Mouse (Mus musculus) midbrain, embryonic 11.5 days (tissue): ENCODE data around the gene Micu1. TPM values are rescaled to one million over a fixed set of nuclear protein-coding genes. Genes with fewer than 3 reads are reported as not detected.
"Not testable (repeated sequence)": the region's sequence is repeated elsewhere in the genome, so short reads cannot be mapped to it uniquely, and the experiment has no call there.

Experiments used
- ATAC-seq: fragments of 200-750 bp; cut with Nextera tagmentation; 2 replicates; pipeline ENCODE4 v1.8.0; 2017; ENCODE audit warnings: moderate TSS enrichment, moderate library complexity; ENCODE audit not compliant: low FRiP score
- DNase-seq: peaks from one replicate; pipeline ENCODE4 v3.0.0; 2015; ENCODE audit warnings: low spot score; ENCODE audit errors: missing footprints
- H3K27ac ChIP-seq: fragments of 300-500 bp; sonication (generic); 2 replicates; pipeline ENCODE4 v1.5.1; 2014; ENCODE audit warnings: low read depth, low read length
- H3K27me3 ChIP-seq: fragments of 300-500 bp; sonication (generic); 2 replicates; pipeline ENCODE4 v1.6.1; 2014; ENCODE audit warnings: mild to moderate bottlenecking, low read length, moderate library complexity, mixed read lengths; ENCODE audit not compliant: control insufficient read depth, insufficient read depth
- H3K36me3 ChIP-seq: fragments of 300-500 bp; sonication (generic); 2 replicates; pipeline ENCODE4 v1.6.1; 2014; ENCODE audit warnings: mild to moderate bottlenecking, low read length, moderate library complexity, mixed read lengths; ENCODE audit not compliant: control insufficient read depth, insufficient read depth
- H3K4me1 ChIP-seq: fragments of 300-500 bp; sonication (generic); 2 replicates; pipeline ENCODE4 v1.6.1; 2014; ENCODE audit warnings: low read length; ENCODE audit not compliant: control insufficient read depth, insufficient read depth
- H3K4me2 ChIP-seq: fragments of 300-500 bp; sonication (generic); 2 replicates; pipeline ENCODE4 v1.6.1; 2014; ENCODE audit warnings: mild to moderate bottlenecking, moderate library complexity
- H3K4me3 ChIP-seq: fragments of 300-500 bp; sonication (generic); 2 replicates; pipeline ENCODE4 v1.5.1; 2014; ENCODE audit warnings: low read depth, low read length
- H3K9ac ChIP-seq: fragments of 300-500 bp; sonication (generic); 2 replicates; pipeline ENCODE4 v1.6.1; 2014; ENCODE audit warnings: low read length
- H3K9me3 ChIP-seq: fragments of 300-500 bp; sonication (generic); 2 replicates; pipeline ENCODE4 v1.6.1; 2016; ENCODE audit warnings: low read length; ENCODE audit not compliant: control insufficient read depth
- WGBS: fragments of 180-500 bp; shearing (Covaris S2); extraction: QIAGEN DNeasy Blood & Tissue Kit; methylation state at CpG from one replicate; pipeline ENCODE4 v1.1.7; 2014; 5-methylcytosine and 5-hydroxymethylcytosine counted together
- polyA plus RNA-seq: library from polyadenylated mRNA; unstranded; fragments of >200 nt; fragmentation: Nextera tagmentation; extraction: Ambion mirVana; gene quantifications from 2 replicates; pipeline ENCODE4 v1.2.1, GENCODE M21; 2014

Gene Micu1
- 56.1 and 57.0 TPM in 2 replicates for polyA plus RNA-seq

DNA sequence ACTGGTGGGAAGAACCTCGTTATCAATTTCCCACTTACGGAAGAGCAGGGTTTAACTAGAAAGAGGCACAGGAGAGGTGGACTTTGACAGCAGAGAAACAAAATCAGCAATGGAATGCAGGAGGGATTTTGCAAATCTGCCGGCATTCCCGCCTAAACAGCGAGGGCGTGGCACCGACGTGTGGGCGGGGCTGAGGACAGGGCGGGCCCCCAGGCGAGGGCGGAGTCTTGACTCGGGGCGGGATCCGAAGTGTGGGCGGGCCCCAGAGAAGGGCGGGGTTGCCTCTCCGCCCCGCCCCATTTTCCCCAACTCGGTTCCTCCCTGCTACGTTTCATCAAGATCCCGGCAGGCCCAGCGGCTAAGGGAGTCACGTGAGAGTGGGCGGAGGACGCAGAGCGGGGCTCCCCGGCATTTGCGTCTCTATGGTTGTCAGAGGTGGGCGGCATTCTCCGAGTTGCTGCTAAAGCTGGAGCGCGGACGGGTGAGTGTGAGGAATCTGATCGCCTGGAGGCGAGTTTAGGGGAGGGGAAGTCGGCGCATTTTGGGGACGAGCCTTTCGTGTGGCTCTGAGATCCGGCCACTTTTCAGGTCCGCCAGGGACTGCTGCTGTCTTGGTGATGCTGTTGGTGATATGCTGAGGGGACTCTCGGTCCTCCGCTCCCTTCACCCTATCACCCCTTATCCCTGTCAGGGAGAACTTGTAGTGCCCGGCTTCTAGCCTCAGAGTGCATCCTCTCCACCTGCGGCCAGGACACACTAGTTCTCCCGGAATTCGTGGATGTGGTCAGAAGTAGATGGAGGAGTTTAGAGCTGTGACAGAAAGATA, at the start of gene Micu1:
Gene Micu1 (plus strand): TSS at position 271 of the 826 bp plus-strand sequence.
- Histone ChIP-seq H3K4me3 (peak within 1 kb of the TSS; percentile 51), H3K36me3 (no peaks in the 10 kb centered on the region), H3K9ac (peak within 1 kb of the TSS; percentile 59), H3K9me3 (no peaks in the 10 kb centered on the region), H3K4me2 (peak within 1 kb of the TSS; percentile 86), H3K27ac (peak within 1 kb of the TSS; percentile 3; the same call in 1 of the 2 replicates), H3K4me1 (peaks cover 8% of the 10 kb centered on the region; the same call in 1 of the 2 replicates), H3K27me3 (no peaks in the 10 kb centered on the region)
- under 1% methylated on average over 48 of the region's 48 CpGs for WGBS
- ATAC-seq (peak; percentile 99), DNase-seq (peak; percentile 99)

GRCm38 (mm10) chr10:59656799-59657198, 45.5 kb upstream of the Micu1 start:
- no peak overlapping the region for H3K4me3 ChIP-seq
- H3K4me2 ChIP-seq, result no peak overlapping the region
- H3K9ac ChIP-seq, result no peak overlapping the region
- ATAC-seq, result no peak
- no peaks in the 10 kb centered on the region for H3K36me3 ChIP-seq
- DNase-seq, result no peak
- H3K9me3 ChIP-seq, result no peaks in the 10 kb centered on the region; the same call in 1 of the 2 replicates
- no peak overlapping the region for H3K27ac ChIP-seq
- 84% methylated on average over 13 of the region's 13 CpGs for WGBS
- H3K4me1 ChIP-seq, result no peaks in the 10 kb centered on the region
- no peaks in the 10 kb centered on the region for H3K27me3 ChIP-seq

DNA sequence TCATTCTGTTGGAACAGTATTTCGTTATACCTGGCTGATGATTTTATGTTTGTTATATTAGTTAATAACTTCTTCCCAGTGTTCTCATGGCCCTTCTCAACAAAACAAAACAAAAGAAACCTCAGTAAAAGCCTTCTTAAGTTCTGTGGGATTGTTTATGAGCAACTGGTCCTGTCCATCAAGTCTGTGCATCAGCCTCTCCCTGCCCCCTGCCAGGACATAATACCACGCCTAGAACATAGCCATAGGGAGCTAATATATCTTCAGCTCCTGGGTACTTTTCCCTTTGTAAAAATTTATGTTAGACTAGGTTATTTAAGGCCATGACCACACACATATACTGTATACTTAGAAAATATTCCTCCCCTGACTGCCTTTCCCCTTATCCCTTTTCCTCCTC, 37.5 kb upstream of the Micu1 start:
- H3K4me1 ChIP-seq, result no peaks in the 10 kb centered on the region
- no peaks in the 10 kb centered on the region for H3K27me3 ChIP-seq
- WGBS, result 81% methylated on average over 2 of the region's 2 CpGs
- no peak overlapping the region for H3K27ac ChIP-seq
- H3K9ac ChIP-seq, result no peak overlapping the region
- DNase-seq (no peak), ATAC-seq (no peak)
- no peak overlapping the region for H3K4me2 ChIP-seq
- no peak overlapping the region for H3K4me3 ChIP-seq
- H3K9me3 ChIP-seq, result no peaks in the 10 kb centered on the region; the same call in 1 of the 2 replicates
- no peaks in the 10 kb centered on the region for H3K36me3 ChIP-seq

DNA sequence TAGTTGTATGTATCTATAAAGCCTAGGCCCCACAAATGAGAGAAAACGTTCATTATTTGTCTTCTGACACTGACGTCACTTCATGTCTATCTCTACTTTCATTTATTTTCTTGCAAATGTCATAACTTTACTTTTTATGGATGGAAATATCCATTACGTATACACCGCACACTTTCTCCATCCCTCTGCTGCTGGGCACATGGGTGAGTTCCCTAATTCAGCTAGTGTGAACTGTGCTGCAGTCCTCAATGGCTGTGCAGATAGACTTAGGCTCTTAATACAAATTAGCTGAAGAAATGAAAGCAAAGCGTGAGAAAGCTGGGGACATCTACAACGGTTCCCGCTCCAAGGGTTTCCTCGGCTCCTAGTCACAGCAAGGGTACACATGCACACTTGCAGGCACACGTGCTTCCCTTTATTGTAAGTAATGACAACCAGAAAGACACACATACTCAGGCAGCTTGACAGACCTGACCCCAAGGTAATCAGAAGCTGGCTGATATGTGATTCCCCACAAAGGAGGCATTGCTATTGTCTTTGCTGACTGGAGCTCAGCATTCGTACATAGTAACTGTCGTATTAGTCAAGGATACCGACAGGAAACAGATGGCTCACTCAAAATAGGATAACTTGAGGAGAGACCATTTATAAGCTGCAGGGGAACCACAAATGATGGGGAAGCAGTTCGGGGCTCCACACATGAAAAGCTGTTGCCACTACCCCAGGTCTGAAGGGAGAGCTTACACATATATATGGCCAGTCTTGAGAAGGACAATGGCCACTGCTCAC, 36.6 kb upstream of the Micu1 start:
- Histone ChIP-seq H3K9me3 (no peaks in the 10 kb centered on the region), H3K4me1 (no peaks in the 10 kb centered on the region), H3K27me3 (no peaks in the 10 kb centered on the region), H3K9ac (no peak overlapping the region), H3K4me2 (no peak overlapping the region), H3K27ac (no peak overlapping the region), H3K36me3 (no peaks in the 10 kb centered on the region), H3K4me3 (no peak overlapping the region)
- ATAC-seq (no peak), DNase-seq (no peak)
- WGBS, result 82% methylated on average over 13 of the region's 13 CpGs

DNA sequence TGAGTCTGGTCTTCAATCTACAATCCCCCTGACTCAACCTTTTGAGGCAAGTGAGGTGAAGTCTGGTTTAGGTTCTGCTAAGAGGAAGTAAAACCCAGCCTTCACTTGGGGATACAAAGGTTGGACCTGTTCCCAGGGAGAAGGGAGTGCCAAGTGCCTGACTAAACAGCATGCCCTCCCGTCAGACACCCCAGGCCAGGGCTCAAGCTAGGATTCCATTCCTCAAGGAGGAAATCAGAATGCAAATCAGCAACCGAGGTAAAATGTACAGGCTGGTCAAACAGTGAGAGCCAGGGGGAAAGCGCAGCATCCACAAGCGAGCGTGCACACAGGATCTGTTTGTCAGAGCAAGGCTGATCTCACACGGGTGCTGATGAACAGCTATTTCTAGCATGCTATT, 34.9 kb upstream of the Micu1 start:
- 69% methylated on average over 6 of the region's 6 CpGs for WGBS
- Histone ChIP-seq H3K36me3 (no peaks in the 10 kb centered on the region), H3K9me3 (no peaks in the 10 kb centered on the region), H3K9ac (no peak overlapping the region), H3K4me2 (no peak overlapping the region), H3K27ac (no peak overlapping the region), H3K27me3 (no peaks in the 10 kb centered on the region), H3K4me3 (no peak overlapping the region), H3K4me1 (no peaks in the 10 kb centered on the region)
- no peak for ATAC-seq
- no peak for DNase-seq

DNA sequence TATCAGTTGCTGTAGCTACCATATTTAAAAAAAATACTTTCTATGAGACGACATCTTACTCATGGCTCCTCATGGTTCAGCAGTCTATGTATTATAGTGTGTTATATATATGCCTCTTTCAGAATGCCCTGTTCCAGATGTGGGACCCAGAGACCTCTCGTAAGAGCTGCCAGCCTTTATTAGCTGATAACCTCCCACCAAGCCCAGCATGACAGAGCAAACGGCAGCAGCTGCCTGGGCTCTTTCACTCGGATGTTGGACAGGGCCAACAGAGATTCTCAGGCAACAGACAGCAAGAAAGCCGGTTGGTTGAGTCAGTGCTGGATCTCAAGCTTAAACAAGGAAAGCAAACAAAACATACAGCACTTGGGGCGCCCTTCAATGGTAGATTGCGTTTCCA, 33.8 kb upstream of the Micu1 start:
- Histone ChIP-seq H3K4me3 (no peak overlapping the region), H3K36me3 (no peaks in the 10 kb centered on the region), H3K9ac (no peak overlapping the region), H3K9me3 (no peaks in the 10 kb centered on the region), H3K4me1 (no peaks in the 10 kb centered on the region), H3K4me2 (no peak overlapping the region), H3K27ac (no peak overlapping the region), H3K27me3 (no peaks in the 10 kb centered on the region)
- 70% methylated on average over 7 of the region's 7 CpGs for WGBS
- no peak for DNase-seq
- ATAC-seq, result no peak

DNA sequence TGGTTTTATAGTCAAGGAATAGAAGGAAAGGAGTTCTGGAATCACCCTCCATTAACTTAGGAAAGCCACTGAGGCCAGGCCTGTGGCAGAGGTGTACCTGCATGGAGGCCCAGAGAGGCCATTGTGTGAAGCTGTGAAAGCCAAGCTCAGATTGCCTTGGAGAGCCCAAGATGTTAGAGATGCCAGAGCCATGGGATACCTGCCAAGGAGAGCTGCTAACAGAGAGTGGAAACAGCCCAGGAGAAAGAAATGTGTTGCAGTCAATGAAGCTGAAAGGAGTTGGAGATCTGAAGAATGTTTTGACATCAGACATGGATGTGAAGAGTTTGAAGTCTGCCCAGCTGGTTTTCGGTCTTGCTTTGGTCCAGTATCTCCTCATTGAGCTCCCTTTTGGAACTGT, 24.4 kb upstream of the Micu1 start:
- Histone ChIP-seq H3K4me1 (no peaks in the 10 kb centered on the region), H3K9ac (no peak overlapping the region), H3K4me3 (no peak overlapping the region), H3K27me3 (no peaks in the 10 kb centered on the region), H3K36me3 (no peaks in the 10 kb centered on the region), H3K4me2 (no peak overlapping the region), H3K9me3 (no peaks in the 10 kb centered on the region), H3K27ac (no peak overlapping the region)
- DNase-seq (no peak), ATAC-seq (no peak)
- WGBS, result 85% methylated on average over 1 of the region's 1 CpGs

DNA sequence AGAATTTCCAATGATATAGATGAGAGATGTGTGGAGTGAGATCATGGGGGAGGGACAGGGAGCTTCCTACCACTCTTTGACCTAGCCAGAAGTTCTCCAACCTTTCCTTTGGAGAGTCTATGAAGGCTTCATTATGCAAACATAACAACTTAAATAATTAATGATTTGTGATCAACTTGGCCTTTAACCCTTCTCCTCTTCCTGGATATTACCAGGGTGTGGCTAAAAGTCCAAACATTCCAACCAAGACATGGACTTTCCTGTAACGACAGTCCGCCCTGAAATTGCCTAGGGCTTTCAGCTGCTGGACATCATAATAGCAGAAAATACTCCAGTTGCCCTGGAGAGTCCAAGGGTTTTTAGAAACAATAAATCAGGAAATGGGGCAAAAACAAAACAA, 23.1 kb upstream of the Micu1 start:
- Histone ChIP-seq H3K4me2 (no peak overlapping the region), H3K9ac (no peak overlapping the region), H3K4me3 (no peak overlapping the region), H3K9me3 (no peaks in the 10 kb centered on the region), H3K4me1 (no peaks in the 10 kb centered on the region), H3K36me3 (no peaks in the 10 kb centered on the region), H3K27me3 (no peaks in the 10 kb centered on the region), H3K27ac (no peak overlapping the region)
- ATAC-seq (no peak), DNase-seq (no peak)
- 89% methylated on average over 2 of the region's 2 CpGs for WGBS

- 93% methylated on average over 3 of the region's 3 CpGs for WGBS
- H3K4me1 ChIP-seq, H3K4me3 ChIP-seq, H3K4me2 ChIP-seq, H3K9me3 ChIP-seq, H3K27ac ChIP-seq, ATAC-seq, H3K9ac ChIP-seq, DNase-seq, H3K27me3 ChIP-seq, H3K36me3 ChIP-seq: not testable (repeated sequence)
Measured at GRCm38 (mm10) chr10:59685586-59685985, 16.7 kb upstream of the Micu1 start.
